Mouse (Mus musculus): ENCODE data around the gene Cntnap5c.

- TF ChIP-seq CTCF (IDR thresholded peaks at IDR 0.05; ENCODE audit: extremely low read depth, insufficient read depth, insufficient read length, insufficient replicate concordance) (no peak), POLR2A (IDR thresholded peaks at IDR 0.05; ENCODE audit: low read depth, low read length) (no peak)
Measured at GRCm38 (mm10) chr17:57911770-57912293, 142.5 kb downstream of the Cntnap5c start.

All from spleen, adult 2 months (tissue).